Mouse (Mus musculus): ENCODE measurements around the gene Tchhl1.
"Not testable (repeated sequence)": the region's sequence is repeated elsewhere in the genome, so short reads cannot be mapped to it uniquely, and the experiment has no call there.

Tchhl1 gene

DNA sequence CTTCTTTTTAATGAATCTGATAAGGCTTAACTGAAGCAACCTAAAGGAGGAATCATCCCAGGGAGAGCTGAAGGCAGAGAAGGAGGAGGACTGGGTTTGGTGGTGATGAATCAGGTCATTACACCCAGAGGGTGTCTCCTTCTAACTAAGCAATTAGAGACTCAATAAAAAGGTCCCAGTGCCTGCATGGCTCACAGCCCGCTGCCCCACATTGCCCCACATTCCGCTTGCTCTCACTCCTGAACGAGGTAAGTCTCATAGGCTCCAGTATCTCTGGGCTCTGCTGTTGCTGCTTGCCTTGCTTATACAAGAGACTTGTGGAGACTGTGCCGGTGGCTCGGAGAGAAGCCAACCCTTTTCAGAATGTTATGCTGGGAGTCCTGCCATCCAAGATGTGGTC is at the start of gene Tchhl1:
Gene Tchhl1, plus strand, starts transcription at position 194 of the 400 bp plus-strand sequence.
- in situ Hi-C loops (cut with MboI), result no loop called here

- in situ Hi-C loops (cut with MboI), result no loop called here
Observed at GRCm38 (mm10) chr3:93431673-93432072, 36.9 kb upstream of the Tchhl1 start.

- in situ Hi-C loops (cut with MboI), result no loop called here
Observed at GRCm38 (mm10) chr3:93442030-93442429, 26.5 kb upstream of the Tchhl1 start, which contains the start of gene Tchh. Tchh (plus strand) TSS chr3:93442330.

DNA sequence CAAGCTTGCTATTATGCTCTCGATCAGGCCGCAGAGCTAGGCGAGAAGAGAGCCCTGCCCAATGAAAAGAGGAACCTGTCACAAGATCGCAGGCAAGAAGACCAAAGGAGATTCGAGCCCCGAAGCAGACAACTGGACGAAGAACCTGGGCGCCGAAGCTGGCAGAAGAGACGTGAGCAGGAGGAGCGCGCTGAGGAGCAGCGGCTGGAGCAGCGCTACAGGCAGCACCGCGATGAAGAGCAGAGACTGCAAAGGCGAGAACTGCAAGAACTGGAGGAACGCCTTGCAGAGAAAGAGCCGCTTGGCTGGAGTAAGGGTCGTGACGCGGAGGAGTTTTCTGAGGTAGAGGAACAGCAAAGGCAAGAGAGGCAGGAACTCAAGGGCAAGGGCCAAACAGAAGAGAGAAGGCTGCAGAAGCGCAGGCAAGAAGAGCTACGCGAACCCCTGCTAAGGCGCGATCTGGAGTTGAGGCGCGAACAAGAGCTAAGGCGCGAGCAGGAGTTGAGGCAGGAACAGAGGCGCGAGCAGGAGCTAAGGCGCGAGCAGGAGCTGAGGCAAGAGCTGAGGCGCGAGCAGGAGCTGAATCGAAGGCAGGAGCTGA is 25.0 kb upstream of the Tchhl1 start:
- in situ Hi-C loops (cut with MboI), result no loop called here

GRCm38 (mm10) chr3:93444343-93445164 is 24.0 kb upstream of the Tchhl1 start:
- in situ Hi-C loops (cut with MboI), result no loop called here

GRCm38 (mm10) chr3:93445165-93445705 is 23.3 kb upstream of the Tchhl1 start:
- in situ Hi-C loops (cut with MboI), result no loop called here

DNA sequence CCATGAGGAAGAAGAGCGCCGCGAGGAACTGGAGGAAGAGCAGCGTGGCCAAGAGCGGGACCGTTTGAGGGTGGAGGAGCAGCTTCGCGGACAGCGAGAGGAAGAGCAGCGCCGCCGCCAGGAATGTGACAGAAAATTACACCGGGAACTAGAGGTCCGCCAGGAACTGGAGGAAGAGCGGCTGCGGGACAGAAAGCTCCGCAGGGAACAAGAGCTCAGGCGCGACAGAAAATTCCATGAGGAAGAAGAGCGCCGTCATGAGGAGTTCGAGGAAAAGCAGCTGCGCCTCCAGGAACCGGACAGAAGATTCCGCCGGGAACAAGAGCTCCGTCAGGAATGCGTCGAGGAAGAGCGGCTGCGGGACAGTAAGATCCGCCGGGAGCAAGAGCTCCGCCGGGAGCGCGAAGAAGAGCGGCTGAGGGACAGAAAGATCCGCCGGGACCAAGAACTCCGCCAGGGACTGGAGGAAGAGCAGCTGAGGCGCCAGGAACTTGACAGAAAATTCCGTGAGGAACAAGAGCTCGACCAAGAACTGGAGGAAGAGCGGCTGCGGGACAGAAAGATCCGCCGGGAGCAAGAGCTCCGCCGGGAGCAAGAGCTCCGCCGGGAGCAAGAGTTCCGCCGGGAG is 22.3 kb upstream of the Tchhl1 start:
- in situ Hi-C loops (cut with MboI), result no loop called here

DNA sequence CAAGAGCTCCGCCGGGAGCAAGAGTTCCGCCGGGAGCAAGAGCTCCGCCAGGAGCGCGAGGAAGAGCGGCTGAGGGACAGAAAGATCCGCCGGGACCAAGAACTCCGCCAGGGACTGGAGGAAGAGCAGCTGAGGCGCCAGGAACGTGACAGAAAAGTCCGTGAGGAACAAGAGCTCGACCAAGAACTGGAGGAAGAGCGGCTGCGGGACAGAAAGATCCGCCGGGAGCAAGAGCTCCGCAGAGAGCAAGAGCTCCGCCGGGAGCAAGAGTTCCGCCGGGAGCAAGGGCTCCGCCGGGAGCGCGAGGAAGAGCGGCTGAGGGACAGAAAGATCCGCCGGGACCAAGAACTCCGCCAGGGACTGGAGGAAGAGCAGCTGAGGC is 21.8 kb upstream of the Tchhl1 start:
- in situ Hi-C loops (cut with MboI), result not testable (repeated sequence)

DNA sequence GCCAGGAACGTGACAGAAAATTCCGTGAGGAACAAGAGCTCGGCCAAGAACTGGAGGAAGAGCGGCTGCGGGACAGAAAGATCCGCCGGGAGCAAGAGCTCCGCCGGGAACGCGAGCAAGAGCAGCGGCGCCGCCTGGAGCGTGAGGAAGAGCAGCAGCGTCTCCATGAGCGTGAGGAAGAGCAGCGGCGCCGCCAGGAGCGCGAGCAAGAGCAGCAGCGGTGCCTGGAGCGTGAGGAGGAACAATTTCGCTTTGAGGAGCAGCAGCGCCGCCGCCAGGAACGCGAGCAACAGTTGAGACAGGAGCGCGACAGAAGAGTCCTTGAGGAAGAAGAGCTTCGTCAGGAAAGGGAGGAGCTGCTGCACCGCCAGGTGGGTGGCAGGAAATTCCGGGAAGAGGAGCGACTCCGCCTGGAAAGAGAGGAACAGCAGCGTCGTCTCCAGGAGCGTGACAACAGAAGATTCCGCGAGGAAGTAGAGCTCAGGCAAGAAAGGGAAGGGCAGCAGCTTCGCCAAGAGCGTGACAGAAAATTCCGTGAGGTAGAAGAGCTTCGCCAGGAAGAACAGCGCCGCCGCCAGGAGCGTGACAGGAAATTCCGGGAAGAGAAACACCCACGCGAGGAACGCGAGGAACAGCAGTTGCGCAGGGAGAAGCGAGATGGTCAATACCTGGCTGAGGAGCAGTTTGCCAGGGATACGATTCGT is 21.3 kb upstream of the Tchhl1 start:
- in situ Hi-C loops (cut with MboI), result no loop called here

GRCm38 (mm10) chr3:93466556-93466955 is 2.0 kb upstream of the Tchhl1 start:
- in situ Hi-C loops (cut with MboI), result no loop called here

GRCm38 (mm10) chr3:93467130-93467529 is 1.4 kb upstream of the Tchhl1 start:
- in situ Hi-C loops (cut with MboI), result no loop called here

- in situ Hi-C loops (cut with MboI), result no loop called here
Observed at GRCm38 (mm10) chr3:93469629-93470028, 1.1 kb downstream of the Tchhl1 start.

DNA sequence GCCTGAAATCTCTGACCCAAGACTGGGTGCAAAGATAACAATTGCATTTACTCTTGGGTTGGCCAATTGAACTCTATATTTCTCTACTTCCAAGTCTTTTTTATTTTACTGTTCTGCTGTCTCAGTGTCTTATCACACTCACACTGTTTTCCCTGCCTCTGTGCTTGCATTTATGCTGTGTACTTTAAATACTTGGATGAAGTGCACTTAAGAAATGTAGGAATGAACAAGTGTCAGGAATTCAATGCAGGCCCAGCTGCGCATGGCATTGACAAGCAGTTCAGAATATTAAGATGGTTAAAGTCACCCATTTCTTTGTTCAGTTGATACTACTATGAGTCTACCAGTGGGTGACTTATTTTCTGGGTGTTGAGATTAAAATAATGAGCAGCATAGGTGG is 11.5 kb downstream of the Tchhl1 start:
- in situ Hi-C loops (cut with MboI), result no loop called here

GRCm38 (mm10) chr3:93481982-93482616 is 13.5 kb downstream of the Tchhl1 start:
- in situ Hi-C loops (cut with MboI), result no loop called here

GRCm38 (mm10) chr3:93485611-93486010 is 17.1 kb downstream of the Tchhl1 start:
- in situ Hi-C loops (cut with MboI), result no loop called here

- in situ Hi-C loops (cut with MboI), result no loop called here
Observed at GRCm38 (mm10) chr3:93488541-93488940, 20.0 kb downstream of the Tchhl1 start.

DNA sequence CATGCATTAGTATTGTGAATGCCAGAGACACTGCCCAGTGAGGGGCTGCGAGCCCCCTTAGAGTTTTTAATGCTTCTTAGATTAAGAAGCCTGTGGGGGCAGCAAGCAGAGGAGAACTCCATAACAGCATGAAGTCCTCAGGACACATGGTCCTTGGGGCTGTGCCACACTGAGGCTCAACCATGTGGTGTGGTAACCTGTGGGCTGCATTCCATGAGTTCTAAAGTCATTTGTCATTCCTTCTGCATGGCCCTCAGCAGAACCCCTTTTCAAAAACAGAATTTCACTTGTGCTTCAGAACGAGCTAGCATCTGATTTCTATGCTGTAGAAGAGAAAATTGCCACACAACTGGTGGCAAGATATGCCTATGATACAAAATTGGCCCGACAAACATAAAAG is 23.6 kb downstream of the Tchhl1 start:
- in situ Hi-C loops (cut with MboI), result no loop called here

- in situ Hi-C loops (cut with MboI), result no loop called here
Observed at GRCm38 (mm10) chr3:93493992-93494391, 25.4 kb downstream of the Tchhl1 start.

GRCm38 (mm10) chr3:93494774-93495173 is 26.2 kb downstream of the Tchhl1 start:
- in situ Hi-C loops (cut with MboI), result not testable (repeated sequence)

DNA sequence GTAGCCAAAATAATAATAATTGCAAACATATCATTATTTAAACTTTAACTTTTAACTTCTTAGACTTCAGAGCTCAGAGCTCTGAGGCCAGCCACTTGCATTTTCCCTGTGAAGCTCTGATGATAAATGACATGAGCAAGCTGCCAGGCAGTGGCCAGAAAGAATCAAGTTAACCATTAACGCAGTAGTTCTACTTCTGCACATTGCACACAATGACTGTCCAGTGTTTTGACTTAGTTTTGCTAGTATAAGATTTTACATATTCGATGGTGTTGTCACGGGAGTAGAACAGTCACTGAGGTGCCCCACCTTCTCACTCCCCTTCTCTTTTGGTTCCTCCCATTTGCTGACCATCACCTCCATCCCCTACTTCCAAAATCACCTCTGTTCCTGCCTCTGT is 28.6 kb downstream of the Tchhl1 start:
- in situ Hi-C loops (cut with MboI), result no loop called here

GRCm38 (mm10) chr3:93499129-93499528 is 30.6 kb downstream of the Tchhl1 start:
- in situ Hi-C loops (cut with MboI), result no loop called here
